Mouse (Mus musculus) gastrocnemius, adult 2 months (tissue): Measurements from ENCODE around the gene Il22ra1. TPM values are rescaled to one million over a fixed set of nuclear protein-coding genes. Genes with fewer than 3 reads are reported as not detected.

Experiments used
- DNase-seq: peaks from one replicate; pipeline ENCODE4 v3.0.0; 2022
- H3K27ac ChIP-seq: fragments of 200-600 bp; 2 replicates; pipeline ENCODE4 v1.8.1; 2022; ENCODE audit warnings: mild to moderate bottlenecking
- H3K4me3 ChIP-seq: fragments of 200-600 bp; 2 replicates; pipeline ENCODE4 v1.8.1; 2022; ENCODE audit warnings: mild to moderate bottlenecking, moderate library complexity
- CTCF ChIP-seq: fragments of 200-600 bp; IDR thresholded peaks from 2 replicates; pipeline ENCODE4 v1.8.1; 2022; ENCODE audit warnings: antibody characterized with exemption, mild to moderate bottlenecking, moderate library complexity
- intact Hi-C: fragments of 180-260 bp; cut with DNase I; formaldehyde crosslinking; loops from one replicate; pipeline ENCODE4 v1.15.1; 2025
- long read RNA-seq, 2 experiments: library from polyadenylated mRNA; stranded (forward); transcript quantifications; one replicate each; pipeline ENCODE4 v2.0.0; 2021
- total RNA-seq, 2 experiments: library from RNA; stranded (reverse); gene quantifications; 2 replicates each; pipeline ENCODE4 v1.2.3; 2021

Gene Il22ra1
- not detected for total RNA-seq
- long read RNA-seq, experiment 1, result 0 reads
- long read RNA-seq, experiment 2, result 0 reads

- no peak for TF ChIP-seq CTCF
- intact Hi-C loops, result no loop called here
- DNase-seq, result peak; percentile 17
- Histone ChIP-seq H3K27ac (no peak within 1 kb of the TSS), H3K4me3 (no peak within 1 kb of the TSS)
Observed at GRCm38 (mm10) chr4:135727817-135728216, at the start of gene Il22ra1. Il22ra1 (plus strand) TSS chr4:135728172.

- intact Hi-C loops, result no loop called here
- DNase-seq, result no peak
- no peak for TF ChIP-seq CTCF
- no peak overlapping the region for H3K27ac ChIP-seq
- no peak overlapping the region for H3K4me3 ChIP-seq
Observed at GRCm38 (mm10) chr4:135679316-135679715, 48.7 kb upstream of the Il22ra1 start.

GRCm38 (mm10) chr4:135681789-135682188, 46.2 kb upstream of the Il22ra1 start:
- DNase-seq, result no peak
- no peak for TF ChIP-seq CTCF
- H3K27ac ChIP-seq, result no peak overlapping the region
- intact Hi-C loops, result no loop called here
- H3K4me3 ChIP-seq, result no peak overlapping the region

GRCm38 (mm10) chr4:135683553-135683952, 44.4 kb upstream of the Il22ra1 start:
- intact Hi-C loops, result no loop called here
- no peak for DNase-seq
- peak; percentile 53 for TF ChIP-seq CTCF
- Histone ChIP-seq H3K4me3 (no peak overlapping the region), H3K27ac (no peak overlapping the region)

GRCm38 (mm10) chr4:135684731-135685130, 43.2 kb upstream of the Il22ra1 start:
- Histone ChIP-seq H3K4me3 (no peak overlapping the region), H3K27ac (no peak overlapping the region)
- DNase-seq, result no peak
- TF ChIP-seq CTCF, result no peak
- intact Hi-C loops, result no loop called here

- peak within 1 kb of the TSS; percentile 79 for H3K4me3 ChIP-seq
- H3K27ac ChIP-seq, result peak within 1 kb of the TSS; percentile 66
- intact Hi-C loops, result no loop called here
- no peak for DNase-seq
- TF ChIP-seq CTCF, result no peak
Observed at GRCm38 (mm10) chr4:135685906-135686567, 41.9 kb upstream of the Il22ra1 start, which contains the start of gene Ifnlr1. Ifnlr1 (plus strand) TSS chr4:135686287.

- H3K27ac ChIP-seq, result peak overlapping the region; percentile 66
- TF ChIP-seq CTCF, result no peak
- no peak for DNase-seq
- intact Hi-C loops, result no loop called here
- peak overlapping the region; percentile 79 for H3K4me3 ChIP-seq
Observed at GRCm38 (mm10) chr4:135686568-135686953, 41.4 kb upstream of the Il22ra1 start.

GRCm38 (mm10) chr4:135689797-135690196, 38.2 kb upstream of the Il22ra1 start:
- TF ChIP-seq CTCF, result no peak
- no peak overlapping the region for H3K27ac ChIP-seq
- no peak overlapping the region for H3K4me3 ChIP-seq
- no peak for DNase-seq
- intact Hi-C loops, result no loop called here

- intact Hi-C loops, result no loop called here
- Histone ChIP-seq H3K4me3 (no peak overlapping the region), H3K27ac (no peak overlapping the region)
- DNase-seq, result no peak
- no peak for TF ChIP-seq CTCF
Observed at GRCm38 (mm10) chr4:135690241-135690640, 37.7 kb upstream of the Il22ra1 start.

- no peak overlapping the region for H3K27ac ChIP-seq
- TF ChIP-seq CTCF, result no peak
- no peak overlapping the region for H3K4me3 ChIP-seq
- intact Hi-C loops, result no loop called here
- DNase-seq, result no peak
Observed at GRCm38 (mm10) chr4:135692916-135693315, 35.1 kb upstream of the Il22ra1 start.

GRCm38 (mm10) chr4:135698498-135698897, 29.5 kb upstream of the Il22ra1 start:
- intact Hi-C loops, result no loop called here
- no peak for DNase-seq
- TF ChIP-seq CTCF, result no peak
- Histone ChIP-seq H3K27ac (no peak overlapping the region), H3K4me3 (no peak overlapping the region)

- Histone ChIP-seq H3K27ac (0 out of 2 replicates have a peak overlapping the region, but pooled peaks have one; percentile 8), H3K4me3 (no peak overlapping the region)
- DNase-seq, result no peak
- TF ChIP-seq CTCF, result no peak
- intact Hi-C loops, result no loop called here
Observed at GRCm38 (mm10) chr4:135703497-135703896, 24.5 kb upstream of the Il22ra1 start.

GRCm38 (mm10) chr4:135704016-135704415, 24.0 kb upstream of the Il22ra1 start:
- H3K4me3 ChIP-seq, result no peak overlapping the region
- no peak for TF ChIP-seq CTCF
- H3K27ac ChIP-seq, result no peak overlapping the region
- no peak for DNase-seq
- intact Hi-C loops, result no loop called here

GRCm38 (mm10) chr4:135706045-135706444, 21.9 kb upstream of the Il22ra1 start:
- DNase-seq, result no peak
- Histone ChIP-seq H3K4me3 (no peak overlapping the region), H3K27ac (no peak overlapping the region)
- TF ChIP-seq CTCF, result no peak
- intact Hi-C loops, result no loop called here
